Mouse (Mus musculus) adrenal gland, postnatal 36 days (tissue): ENCODE measurements at regions not wholly inside any gene's neighbourhood (a gene's known extent, or its start where the extent isn't known, plus 50 kb on each side); places are given as distances from the start of the nearest gene placed in this dataset.

Experiments used
- DNase-seq, 2 experiments: peaks; one replicate each; pipeline ENCODE4 v3.0.0; 2021; ENCODE audit warnings: mixed read lengths in 1 of 2

DNA sequence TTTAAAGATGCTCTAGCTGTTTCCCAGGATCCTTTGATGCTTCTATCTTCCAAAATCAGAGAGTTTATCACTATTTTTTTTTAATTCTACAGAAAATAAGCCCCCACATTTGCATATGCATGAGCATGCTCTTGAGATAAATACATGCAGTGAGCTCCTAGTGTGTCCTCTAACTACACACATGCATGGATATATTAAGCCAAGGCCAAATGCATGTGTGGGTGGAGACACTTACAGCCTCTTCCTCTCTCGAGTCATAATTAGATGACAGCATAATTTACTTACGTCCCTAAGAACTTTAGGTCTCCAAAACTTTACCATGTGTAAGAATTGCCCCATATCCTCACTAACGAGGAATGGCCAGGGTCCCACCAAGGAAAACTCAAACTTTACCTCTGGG is 189.9 kb upstream of the Gcfc2 start:
- DNase-seq: no peak

- DNase-seq: no peak
Measured at GRCm38 (mm10) chr6:81738466-81738865, 185.0 kb upstream of the Gcfc2 start.

DNA sequence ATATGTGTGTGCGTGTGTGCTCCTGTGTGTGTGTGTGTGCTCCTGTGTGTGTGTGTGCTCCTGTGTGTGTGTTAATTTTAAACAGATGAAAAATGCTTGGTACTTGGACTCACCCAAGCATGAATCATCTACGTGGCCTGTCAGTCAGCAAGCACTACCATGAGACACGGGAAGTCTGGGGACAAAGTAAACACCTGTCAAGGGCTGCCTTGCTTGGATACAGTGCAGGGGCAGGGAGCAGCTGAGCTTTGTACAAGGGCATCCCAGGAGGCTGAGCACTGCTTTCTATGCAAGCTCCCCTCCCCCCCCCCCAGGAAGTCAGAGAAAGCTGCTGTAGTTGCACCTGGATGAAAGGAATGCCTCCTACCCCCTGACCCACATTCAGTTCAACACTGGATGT is 173.8 kb upstream of the Gcfc2 start:
- no peak for DNase-seq

GRCm38 (mm10) chr6:81751631-81752030 is 171.8 kb upstream of the Gcfc2 start:
- no peak for DNase-seq

GRCm38 (mm10) chr6:81756242-81756641 is 167.2 kb upstream of the Gcfc2 start:
- DNase-seq: no peak

- DNase-seq: no peak
Measured at GRCm38 (mm10) chr6:81758876-81759275, 164.6 kb upstream of the Gcfc2 start.

DNA sequence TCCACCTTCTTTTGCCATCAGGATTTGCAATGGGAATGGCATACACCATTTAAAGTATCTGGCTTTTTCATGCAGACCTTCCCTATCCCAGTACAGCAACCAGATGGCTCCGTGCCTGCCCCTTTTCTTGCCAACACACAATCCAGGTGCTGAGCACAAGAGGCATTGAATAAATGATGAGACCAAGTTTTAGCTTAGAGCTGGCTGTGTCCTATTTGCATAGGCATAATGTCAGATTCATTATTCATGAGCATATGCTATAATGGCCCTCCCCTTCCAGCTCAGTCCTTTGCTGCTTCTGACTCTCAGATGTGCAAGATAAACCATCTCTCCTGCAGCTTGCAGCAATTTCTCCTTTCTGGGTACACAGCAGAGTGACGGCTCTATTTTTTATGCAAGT is 163.3 kb upstream of the Gcfc2 start:
- no peak for DNase-seq

- no peak for DNase-seq
Measured at GRCm38 (mm10) chr6:81765831-81766230, 157.6 kb upstream of the Gcfc2 start.

DNA sequence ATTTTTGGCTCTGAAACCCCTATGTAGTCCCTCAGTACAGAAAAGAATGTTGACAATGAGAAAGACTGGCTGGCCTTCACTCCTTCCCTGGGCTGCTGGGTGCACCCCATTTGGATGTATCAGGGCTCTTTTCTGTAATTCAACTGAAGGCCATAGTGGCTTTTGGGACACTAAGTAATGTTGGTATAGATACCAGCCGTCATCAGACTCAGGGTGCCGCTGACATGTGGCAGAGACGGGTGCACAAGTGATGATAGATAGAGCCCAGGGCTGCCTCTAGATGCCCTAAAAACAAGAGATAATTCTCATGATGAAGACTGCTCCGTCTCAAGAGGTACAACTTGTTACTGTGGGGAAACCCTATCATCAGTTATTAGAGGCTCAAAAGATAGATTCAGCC is 156.7 kb upstream of the Gcfc2 start:
- no peak for DNase-seq

GRCm38 (mm10) chr6:81768669-81769537 is 154.6 kb upstream of the Gcfc2 start:
- peak; percentile 5 to 26 for DNase-seq

- DNase-seq: no peak
Measured at GRCm38 (mm10) chr6:81770301-81770700, 153.2 kb upstream of the Gcfc2 start.

DNA sequence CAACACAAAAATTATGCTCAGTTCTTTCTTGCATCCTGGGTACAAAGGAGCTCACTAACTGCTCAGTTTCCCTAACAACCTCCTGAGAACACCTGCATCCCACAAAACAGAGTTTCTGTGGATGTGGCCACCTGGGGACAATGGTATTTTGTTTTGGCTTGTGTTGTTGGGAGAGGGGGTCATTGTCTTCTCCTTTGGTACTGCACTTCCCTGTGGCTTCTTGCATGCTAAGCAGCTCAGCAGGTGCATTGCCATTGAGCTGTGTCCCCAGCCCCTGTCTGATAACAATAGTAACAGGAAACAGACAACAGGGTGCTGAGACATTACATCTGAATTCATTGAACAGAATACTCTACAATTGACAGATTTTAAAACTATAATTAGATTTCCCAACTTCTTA is 151.6 kb upstream of the Gcfc2 start:
- no peak for DNase-seq

GRCm38 (mm10) chr6:81782131-81782530 is 141.3 kb upstream of the Gcfc2 start:
- DNase-seq: no peak

GRCm38 (mm10) chr6:81782815-81783435 is 140.5 kb upstream of the Gcfc2 start:
- DNase-seq: no peak

DNA sequence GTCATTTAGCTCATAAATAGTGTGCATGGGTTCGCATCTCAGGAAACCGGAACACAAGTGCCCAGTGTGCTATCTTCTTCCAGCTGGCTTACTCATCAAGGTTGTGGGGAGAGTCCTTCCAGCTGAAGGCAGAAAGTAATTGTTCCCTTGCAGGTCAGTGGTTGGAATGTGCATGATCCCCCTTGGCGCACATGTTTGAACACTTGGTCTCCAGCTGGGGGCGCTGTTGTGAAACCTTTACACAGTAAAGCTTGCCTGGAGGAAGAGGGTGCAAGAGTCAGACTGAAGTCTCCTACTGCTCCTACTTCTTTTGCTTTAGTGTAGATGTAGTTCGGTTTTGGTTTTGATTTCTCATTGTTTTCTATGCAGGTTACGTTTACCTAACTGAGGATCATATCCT is 128.2 kb upstream of the Gcfc2 start:
- peak in 1 of 2 experiments; percentile 2 for DNase-seq

GRCm38 (mm10) chr6:81800822-81801221 is 122.6 kb upstream of the Gcfc2 start:
- no peak for DNase-seq

GRCm38 (mm10) chr6:81801804-81802203 is 121.7 kb upstream of the Gcfc2 start:
- no peak for DNase-seq

- DNase-seq: no peak
Measured at GRCm38 (mm10) chr6:81805942-81806341, 117.5 kb upstream of the Gcfc2 start.

DNA sequence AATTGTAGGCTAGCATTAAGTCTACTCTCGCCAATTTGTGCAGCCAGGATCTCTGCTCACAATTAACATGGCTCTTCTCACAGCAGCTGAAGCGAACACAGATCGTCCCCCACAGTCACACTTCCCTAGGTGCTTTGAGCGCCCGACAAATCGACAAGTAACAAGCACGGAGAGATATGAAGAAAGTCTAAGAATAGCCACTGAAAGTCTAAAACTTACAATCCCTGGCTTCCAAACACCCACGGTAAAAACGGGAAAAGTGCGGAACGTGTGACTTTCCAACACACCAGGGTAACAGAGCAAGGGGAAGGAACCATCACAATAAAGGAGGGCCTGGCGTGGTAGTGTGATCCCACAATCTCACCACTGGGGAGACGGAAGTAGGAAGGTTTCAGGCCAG is 114.8 kb upstream of the Gcfc2 start:
- DNase-seq: no peak

DNA sequence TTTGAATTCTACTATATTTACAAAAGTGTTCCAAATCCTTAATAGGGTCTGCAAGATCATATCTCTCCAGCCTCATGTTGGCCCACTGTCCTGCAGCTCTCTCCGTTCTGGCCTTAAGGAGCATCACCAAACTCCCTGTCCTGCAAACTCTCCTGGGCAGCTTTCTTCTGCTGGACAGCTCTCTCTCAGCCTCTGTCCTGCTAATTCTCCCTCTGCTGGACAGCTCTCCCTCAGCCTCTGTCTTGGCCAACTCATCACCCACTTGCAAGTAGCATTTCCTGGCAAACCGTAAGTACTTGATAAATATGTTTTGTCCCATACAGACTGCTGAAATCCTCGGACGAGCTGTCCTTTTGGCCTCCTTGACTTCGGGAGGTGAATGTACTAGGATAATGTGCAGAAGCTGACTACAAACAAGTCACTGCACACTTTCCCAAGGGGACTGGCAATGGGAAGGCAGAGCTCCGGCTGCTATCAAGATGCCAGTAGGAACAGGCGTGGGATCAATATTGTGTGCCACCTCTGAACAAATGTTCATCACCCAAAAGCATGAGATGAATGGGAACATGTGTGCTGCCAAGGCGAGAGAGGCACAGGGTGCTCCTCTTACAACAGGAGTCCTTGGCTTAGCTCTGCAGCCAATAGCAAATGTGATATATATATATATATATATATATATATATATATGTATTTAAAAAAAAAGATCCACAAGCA is 108.1 kb upstream of the Gcfc2 start:
- peak; percentile 9 to 10 for DNase-seq

DNA sequence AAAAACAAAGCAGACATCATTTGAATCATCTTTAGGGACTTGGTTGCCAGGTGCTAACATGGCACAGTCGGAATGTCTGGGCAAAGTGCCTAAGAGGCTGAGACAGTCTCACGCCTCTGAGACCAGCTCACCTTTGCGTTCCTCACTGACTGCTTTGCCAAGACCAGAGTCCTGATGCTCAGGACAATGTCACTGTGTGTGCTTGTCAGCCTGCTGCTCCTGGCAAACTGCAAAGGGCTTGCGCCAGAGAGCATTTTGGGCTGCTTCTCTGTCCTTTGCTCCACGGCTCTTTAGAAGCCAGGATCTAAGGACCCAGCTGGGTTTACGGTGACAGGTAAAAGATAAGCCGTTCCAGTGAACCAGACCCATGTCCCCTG is 107.5 kb upstream of the Gcfc2 start:
- DNase-seq: no peak

DNA sequence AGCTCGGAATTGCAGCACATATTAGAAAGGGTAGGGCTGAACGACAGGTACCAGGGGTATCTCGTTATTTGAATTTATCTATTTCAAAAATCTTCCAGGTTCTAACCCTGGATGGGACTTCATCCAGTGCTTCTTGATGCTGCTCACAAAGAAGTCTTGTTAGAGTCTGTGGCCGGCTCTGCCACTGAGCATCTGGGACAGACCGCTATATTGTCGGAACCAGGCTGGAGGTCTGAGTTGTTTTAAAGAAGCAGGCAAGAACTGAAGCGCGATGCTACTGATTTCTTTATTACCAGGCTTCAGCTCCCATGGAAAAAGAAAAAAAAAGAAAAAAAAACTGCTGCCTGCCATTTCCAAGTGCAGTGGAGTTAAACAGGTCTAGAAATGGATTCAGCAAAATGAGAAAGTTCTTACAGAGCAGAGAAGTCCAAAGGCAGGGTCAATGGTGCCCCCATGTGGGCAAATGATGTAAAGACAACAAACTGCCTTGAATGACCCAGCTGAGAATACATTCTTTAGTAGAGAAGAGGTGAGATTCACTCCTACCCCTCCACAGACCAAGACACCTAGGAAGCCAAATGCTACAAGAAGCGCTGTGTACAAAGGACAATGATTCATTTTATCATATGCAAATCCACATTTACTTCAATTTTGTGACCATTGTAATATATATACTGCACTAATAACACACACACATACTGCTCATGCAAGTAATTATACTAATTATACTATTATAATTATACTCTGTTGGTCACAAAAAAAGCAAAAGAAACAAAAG is 106.2 kb upstream of the Gcfc2 start:
- peak; percentile 37 to 58 for DNase-seq
